Comparison of ENCODE assay signal across 16 mouse cellular contexts in the genomic region with DNA sequence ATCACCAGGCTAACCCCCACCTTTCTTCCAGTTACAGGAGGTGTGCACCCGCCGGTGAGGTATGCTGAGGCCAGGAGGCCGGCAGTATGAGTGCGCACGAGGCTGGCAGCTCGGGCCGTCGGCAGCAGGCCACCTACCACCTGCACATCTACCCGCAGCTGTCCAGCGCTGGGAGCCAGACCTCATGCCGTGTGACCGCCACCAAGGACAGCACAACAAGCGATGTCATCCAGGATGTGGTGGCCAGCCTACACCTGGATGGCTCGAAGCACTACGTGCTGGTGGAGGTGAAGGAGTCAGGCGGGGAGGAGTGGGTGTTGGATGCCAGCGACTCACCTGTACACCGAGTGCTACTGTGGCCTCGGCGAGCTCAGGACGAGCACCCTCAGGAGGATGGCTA.
"Had no signal": no experiment of that assay in that cellular context is flagged by ENCODE, and none has a peak within 500 bp of the region (broad histone marks: within the 10 kb centered on the region; RNA-seq: fewer than 3 reads in every experiment).

No protein-coding gene starts in this region.

- H3K4me1 ChIP-seq: limb, embryonic 13.5 days; neural tube, embryonic 15.5 days had no signal

- H3K4me3 ChIP-seq: layer of hippocampus, adult 2 months; limb, embryonic 13.5 days; myocyte; neural tube, embryonic 15.5 days had no signal

- H3K9me3 ChIP-seq: limb, embryonic 13.5 days; neural tube, embryonic 15.5 days had no signal

- H3K4me2 ChIP-seq: limb, embryonic 13.5 days; neural tube, embryonic 15.5 days had no signal

- H3K9ac ChIP-seq: limb, embryonic 13.5 days; liver, embryonic 14.5 days; neural tube, embryonic 15.5 days had no signal

- H3K27me3 ChIP-seq: limb, embryonic 13.5 days; neural tube, embryonic 15.5 days had no signal

- DNase-seq: kidney, adult 9 months; kidney, postnatal 10 days; kidney, postnatal 4 days; left cerebral cortex, postnatal 4 days; lung, adult 2 months; lung, postnatal 36 days; midbrain, embryonic 14.5 days; right cerebral cortex, adult 18-20 months; thymus, adult 2 months; thymus, postnatal 25 days had no signal

- H3K27ac ChIP-seq: layer of hippocampus, adult 2 months; limb, embryonic 13.5 days; liver, embryonic 14.5 days; neural tube, embryonic 15.5 days had no signal

- ATAC-seq: lung, postnatal 0 days had no signal
